In the genomic region with DNA sequence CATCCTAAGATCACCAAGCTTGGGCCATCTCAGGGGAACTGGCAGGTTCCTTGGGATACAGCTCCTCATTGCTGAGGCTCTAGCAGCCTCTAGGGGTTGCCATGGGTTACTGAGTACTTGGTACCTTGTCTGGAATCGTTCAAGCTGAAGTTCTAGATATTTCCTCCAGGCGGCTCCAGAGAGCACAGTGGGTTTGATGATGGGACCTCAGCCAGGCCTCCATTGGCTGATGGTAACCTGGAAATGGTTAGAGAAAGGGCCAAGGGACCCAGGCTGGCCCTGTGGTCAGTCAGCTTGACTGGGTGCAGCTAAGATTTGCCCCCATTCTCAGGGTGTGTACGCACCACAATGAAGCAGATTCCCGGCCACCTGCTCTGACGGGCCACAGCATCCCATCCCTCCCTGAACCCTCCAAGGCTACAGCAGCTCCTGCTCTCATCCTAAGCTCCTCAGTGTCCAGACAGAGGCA, we compare ENCODE assay signal across 8 mouse cellular contexts.
DNase-seq lines count a peak whose midpoint lies in the region; ATAC-seq lines count a peak whose summit lies in the region.

No protein-coding gene starts in this region.

- no peaks in the 10 kb centered on the region for H3K9me3 ChIP-seq in embryonic facial prominence, embryonic 10.5 days
- H3K9me3 ChIP-seq in midbrain, embryonic 12.5 days, result no peaks in the 10 kb centered on the region

- H3K27me3 ChIP-seq in embryonic facial prominence, embryonic 10.5 days (replicated peaks; ENCODE audit: low read depth, poor library complexity, severe bottlenecking), result no peaks in the 10 kb centered on the region; the same call in 1 of the 2 replicates
- H3K27me3 ChIP-seq in midbrain, embryonic 12.5 days, result no peaks in the 10 kb centered on the region

- intact Hi-C loops in left cerebral cortex, postnatal 36 days (cut with DNase I), result loop anchor here (1.0 to 5.0 kb wide), 3 partner anchors 93 to 397 kb away; no protein-coding TSS in a partner anchor

- ATAC-seq in midbrain, embryonic 12.5 days (ENCODE audit: low FRiP score, low read depth), result peak; percentile 78

- DNase-seq in 3134 (ENCODE audit: extremely low read depth, insufficient read length, low spot score), result peak; percentile 28
- DNase-seq in adrenal gland, adult 2 months, result peak; percentile 74
- peak; percentile 73 for DNase-seq in embryonic facial prominence, embryonic 10.5 days (ENCODE audit: low spot score)
- peak; percentile 80 to 88 for DNase-seq in heart, adult 18-20 months
- DNase-seq in kidney, adult 11 months, result peak; percentile 76
- DNase-seq in left cerebral cortex, postnatal 36 days (ENCODE audit: low spot score in 2 of 2), result peak; percentile 66 to 72
- peak; percentile 15 to 57 for DNase-seq in spleen, postnatal 10 days (ENCODE audit: low spot score in 2 of 2)

- H3K4me2 ChIP-seq in midbrain, embryonic 12.5 days (replicated peaks), result no peak overlapping the region

- no peaks in the 10 kb centered on the region for H3K36me3 ChIP-seq in embryonic facial prominence, embryonic 10.5 days (replicated peaks)
- H3K36me3 ChIP-seq in midbrain, embryonic 12.5 days, result no peaks in the 10 kb centered on the region

- H3K27ac ChIP-seq in embryonic facial prominence, embryonic 10.5 days (replicated peaks), result no peak overlapping the region
- H3K27ac ChIP-seq in midbrain, embryonic 12.5 days (replicated peaks), result no peak overlapping the region

- H3K4me1 ChIP-seq in embryonic facial prominence, embryonic 10.5 days, result no peaks in the 10 kb centered on the region
- peaks cover 9% of the 10 kb centered on the region; the same call in 1 of the 2 replicates for H3K4me1 ChIP-seq in midbrain, embryonic 12.5 days

- 58% methylated on average over 5 of the region's 5 CpGs for WGBS in embryonic facial prominence, embryonic 10.5 days
- WGBS in midbrain, embryonic 12.5 days, result 53% methylated on average over 5 of the region's 5 CpGs

- H3K9ac ChIP-seq in midbrain, embryonic 12.5 days (replicated peaks), result no peak overlapping the region

- H3K4me3 ChIP-seq in embryonic facial prominence, embryonic 10.5 days, result no peak overlapping the region
- no peak overlapping the region for H3K4me3 ChIP-seq in midbrain, embryonic 12.5 days

Comparison
In these comparisons a context has a peak if more than half of its experiments do, and no peak if none do; other contexts are left out.
1. DNase-seq: peak in every context shown above with its lines; median percentile 84 in heart, adult 18-20 months; 76 in kidney, adult 11 months; 74 in adrenal gland, adult 2 months; 73 in embryonic facial prominence, embryonic 10.5 days; 69 in left cerebral cortex, postnatal 36 days; 36 in spleen, postnatal 10 days; 28 in 3134.